Mouse (Mus musculus) neutrophil, adult 83 days (primary cell): ENCODE results near the gene Oas2. TPM values are rescaled to one million over a fixed set of nuclear protein-coding genes. Genes with fewer than 3 reads are reported as not detected.

Source experiments
- total RNA-seq, 2 experiments: library from RNA; stranded (reverse); gene quantifications; one replicate each; pipeline ENCODE4 v1.2.4; 2023

Oas2 gene
- 10 to 100 TPM in 1 of 2 experiments, 1 to 10 TPM in 1; 3.7 to 10.6 TPM for total RNA-seq

GRCm38 (mm10) chr5:120749688-120750087 lies at the start of gene Oas2:
Gene Oas2 (minus strand): TSS chr5:120749853.

GRCm38 (mm10) chr5:120795480-120796034 lies 45.9 kb upstream of the Oas2 start, which contains the start of gene Oas1e:
Gene Oas1e (minus strand): TSS chr5:120795530.

DNA sequence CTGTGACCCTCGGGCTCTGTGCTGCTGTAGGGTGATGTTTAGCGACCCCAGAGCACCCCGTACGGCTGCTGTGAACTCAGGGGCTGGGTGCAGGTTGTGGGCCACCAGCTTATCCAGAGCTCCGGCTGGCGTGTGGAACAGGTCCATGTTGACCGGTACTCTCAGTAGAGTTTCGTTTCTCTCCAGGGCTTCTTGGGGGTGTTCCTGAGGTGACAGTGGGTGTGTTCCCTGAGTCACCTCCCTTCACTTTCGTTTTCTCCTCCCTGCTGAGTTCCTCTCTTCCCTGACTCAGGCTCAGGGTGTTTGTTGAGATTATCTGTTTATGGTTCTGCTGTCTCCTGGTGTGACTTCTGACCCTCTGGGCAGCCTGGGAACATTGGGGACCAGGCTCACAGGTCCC lies 27.8 kb upstream of the Oas2 start, which contains the start of gene Oas3:
TSS of gene Oas3 (minus strand) at position 184 of the 400 bp plus-strand sequence.

DNA sequence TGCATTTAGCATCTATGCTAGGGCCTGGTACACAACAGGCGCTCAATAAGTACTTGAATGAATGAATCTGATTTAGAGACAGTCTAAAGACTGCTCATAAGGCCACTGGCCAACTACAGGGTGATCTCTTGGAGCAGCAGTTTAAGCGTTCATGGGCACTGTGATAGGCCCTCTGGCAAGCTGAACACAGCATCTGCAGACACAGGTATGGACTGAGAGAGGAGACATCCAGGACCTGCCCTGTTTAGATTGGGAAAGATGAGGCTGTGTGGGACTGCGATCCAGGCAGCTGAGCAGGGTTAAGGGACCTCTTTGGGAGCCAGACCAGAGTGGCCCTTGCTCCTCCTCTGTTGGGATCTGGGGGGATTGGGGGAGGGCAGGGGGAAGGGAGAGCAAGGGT lies 37.8 kb downstream of the Oas2 start, which contains the start of gene Dtx1:
TSS of gene Dtx1 (minus strand) at position 101 of the 400 bp plus-strand sequence.

Other genes with a start within 250 kb of the Oas2 start
- 10 to 100 TPM; 15.5 to 16.6 TPM for gene Plbd2, start 246.2 kb downstream of the Oas2 start, total RNA-seq
- 100 to 1,000 TPM; 100 to 120 TPM for gene Slc8b1, start 238.7 kb downstream of the Oas2 start, total RNA-seq
- 10 to 100 TPM; 43.0 to 49.6 TPM for gene Tpcn1, start 161.2 kb downstream of the Oas2 start, total RNA-seq
- gene Iqcd, start 160.8 kb downstream of the Oas2 start, total RNA-seq: 1 to 10 TPM in 1 of 2 experiments, under 1 TPM in 1; 0.77 to 1.8 TPM
- gene Rita1, start 137.3 kb downstream of the Oas2 start, total RNA-seq: 1 to 10 TPM; 1.6 to 1.7 TPM
- 10 to 100 TPM; 33.9 to 34.4 TPM for gene Ddx54, start 137.1 kb downstream of the Oas2 start, total RNA-seq
- gene Cfap73, start 115.6 kb downstream of the Oas2 start, total RNA-seq: not detected
- under 1 TPM; 0.11 to 0.53 TPM for gene Rasal1, start 101.0 kb downstream of the Oas2 start, total RNA-seq
- gene Dtx1, start 37.9 kb downstream of the Oas2 start, total RNA-seq: under 1 TPM; 0.37 to 0.55 TPM
- 10 to 100 TPM; 13.7 to 22.8 TPM for gene Oas3, start 27.8 kb upstream of the Oas2 start, total RNA-seq
- not detected for gene Oas1e, start 45.7 kb upstream of the Oas2 start, total RNA-seq
- 1 to 10 TPM; 2.7 to 3.3 TPM for gene Oas1c, start 62.7 kb upstream of the Oas2 start, total RNA-seq
- gene Oas1f, start 97.5 kb upstream of the Oas2 start, total RNA-seq: under 1 TPM in 1 of 2 experiments, not detected in 1; 0.26 TPM
- gene Oas1h, start 111.6 kb upstream of the Oas2 start, total RNA-seq: not detected
- gene Oas1g, start 137.8 kb upstream of the Oas2 start, total RNA-seq: 1 to 10 TPM; 1.1 to 2.6 TPM
- gene Oas1a, start 157.7 kb upstream of the Oas2 start, total RNA-seq: 10 to 100 TPM in 1 of 2 experiments, 1 to 10 TPM in 1; 7.2 to 13.6 TPM
- not detected for gene Oas1d, start 164.7 kb upstream of the Oas2 start, total RNA-seq